Mouse (Mus musculus): ENCODE measurements around the gene Cep104. TPM values are rescaled to one million over a fixed set of nuclear protein-coding genes. Genes with fewer than 3 reads are reported as not detected.
A peak's percentile ranks its signal among the peaks of the same experiment; 100 is the strongest.

The Cep104 gene
- polyA plus RNA-seq, 1 experiment from 2014 or later, result 21.0 TPM

DNA sequence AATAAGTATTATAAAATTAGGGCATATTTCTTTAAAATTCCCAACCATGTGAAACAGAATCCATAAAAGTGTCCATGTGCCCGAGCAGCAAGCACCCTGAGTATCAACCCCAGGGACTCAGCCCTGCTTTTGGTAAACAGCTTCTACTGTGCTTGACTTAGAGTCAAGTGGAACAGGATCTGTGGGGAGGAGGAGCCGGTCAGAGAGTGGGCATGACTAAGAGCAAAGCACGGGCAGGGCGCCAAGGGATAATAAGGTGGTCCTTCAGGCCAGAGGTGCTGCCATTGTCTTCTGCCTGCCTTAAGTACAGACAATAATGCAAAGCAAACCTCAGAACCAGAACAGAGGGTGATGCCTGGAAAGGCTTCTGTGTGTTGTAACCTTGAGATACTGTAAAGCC, 32.8 kb downstream of the Cep104 start:
- H3K9ac ChIP-seq, result no peak overlapping the region
- no peak overlapping the region for H3K4me3 ChIP-seq
- no peaks in the 10 kb centered on the region for H3K9me3 ChIP-seq (replicated peaks)
- peaks cover 11% of the 10 kb centered on the region for H3K4me1 ChIP-seq
- H3K36me3 ChIP-seq, result peaks cover 46% of the 10 kb centered on the region
- H3K4me2 ChIP-seq (replicated peaks), result no peak overlapping the region
- no peak for ATAC-seq (ENCODE audit: low FRiP score)
- no peak overlapping the region for H3K27ac ChIP-seq
- no peaks in the 10 kb centered on the region for H3K27me3 ChIP-seq
- 85% methylated on average over 4 of the region's 4 CpGs for WGBS

DNA sequence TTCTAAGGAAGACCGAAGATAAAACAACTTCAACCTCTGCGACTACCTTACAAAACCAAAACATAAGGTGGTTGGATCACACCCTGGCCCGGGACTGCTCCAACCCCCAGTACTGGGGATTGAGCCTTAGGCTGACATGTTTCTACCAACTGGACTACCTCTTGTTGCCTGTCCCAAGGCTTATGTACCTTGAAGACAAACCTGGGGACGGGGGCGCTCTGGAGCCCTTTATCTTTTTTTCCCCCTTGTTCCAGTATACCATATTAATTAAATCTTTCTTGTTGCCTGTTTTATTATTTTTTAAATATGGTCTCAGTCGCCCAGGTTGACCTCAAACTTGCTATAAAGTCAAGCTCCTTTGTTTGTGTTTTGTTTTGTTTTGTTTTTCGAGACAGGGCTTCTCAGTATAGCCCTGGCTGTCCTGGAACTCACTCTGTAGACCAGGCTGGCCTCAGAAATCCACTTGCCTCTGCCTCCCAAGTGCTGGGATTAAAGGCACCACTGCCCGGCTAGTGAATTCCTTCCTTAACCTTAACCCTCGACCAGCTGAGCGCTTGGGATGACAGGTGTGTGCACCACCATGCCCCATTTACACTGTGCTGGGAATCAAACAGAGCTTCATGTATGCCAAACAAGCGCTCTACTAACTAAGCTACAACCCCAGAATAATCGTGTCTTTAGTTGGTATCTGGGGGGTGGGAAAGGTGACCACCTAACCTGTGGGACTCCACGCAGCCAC, 36.1 kb downstream of the Cep104 start:
- Histone ChIP-seq H3K4me1 (peaks cover 22% of the 10 kb centered on the region), H3K27me3 (no peaks in the 10 kb centered on the region), H3K9me3 (replicated peaks) (no peaks in the 10 kb centered on the region), H3K4me2 (replicated peaks) (peak overlapping the region; percentile 96), H3K4me3 (peak overlapping the region; percentile 100), H3K27ac (no peak overlapping the region), H3K36me3 (peaks cover 32% of the 10 kb centered on the region), H3K9ac (peak overlapping the region; percentile 96)
- ATAC-seq (ENCODE audit: low FRiP score), result peak; percentile 72
- WGBS, result 28% methylated on average over 13 of the region's 13 CpGs

DNA sequence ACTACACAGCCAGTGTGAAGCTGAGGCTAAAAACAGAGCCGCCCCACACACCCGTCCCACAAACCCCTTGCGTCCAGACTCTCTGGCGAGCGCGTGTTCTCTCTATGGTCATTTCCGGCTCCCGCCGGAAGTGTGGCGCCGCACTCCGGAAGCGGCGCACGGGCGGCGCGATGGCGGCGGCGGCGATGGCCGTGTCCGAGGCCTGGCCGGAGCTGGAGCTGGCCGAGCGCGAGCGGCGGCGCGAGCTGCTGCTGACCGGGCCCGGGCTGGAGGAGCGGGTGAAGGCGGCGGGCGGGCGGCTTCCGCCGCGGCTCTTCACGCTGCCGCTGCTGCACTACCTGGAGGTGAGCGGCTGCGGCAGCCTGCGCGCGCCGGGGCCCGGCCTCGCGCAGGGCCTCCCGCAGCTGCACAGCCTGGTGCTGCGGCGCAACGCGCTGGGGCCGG, 36.7 kb downstream of the Cep104 start, which contains the start of gene Lrrc47:
Gene Lrrc47, plus strand, starts transcription at position 86 of the 444 bp plus-strand sequence.
- WGBS, result under 1% methylated on average over 53 of the region's 59 CpGs

DNA sequence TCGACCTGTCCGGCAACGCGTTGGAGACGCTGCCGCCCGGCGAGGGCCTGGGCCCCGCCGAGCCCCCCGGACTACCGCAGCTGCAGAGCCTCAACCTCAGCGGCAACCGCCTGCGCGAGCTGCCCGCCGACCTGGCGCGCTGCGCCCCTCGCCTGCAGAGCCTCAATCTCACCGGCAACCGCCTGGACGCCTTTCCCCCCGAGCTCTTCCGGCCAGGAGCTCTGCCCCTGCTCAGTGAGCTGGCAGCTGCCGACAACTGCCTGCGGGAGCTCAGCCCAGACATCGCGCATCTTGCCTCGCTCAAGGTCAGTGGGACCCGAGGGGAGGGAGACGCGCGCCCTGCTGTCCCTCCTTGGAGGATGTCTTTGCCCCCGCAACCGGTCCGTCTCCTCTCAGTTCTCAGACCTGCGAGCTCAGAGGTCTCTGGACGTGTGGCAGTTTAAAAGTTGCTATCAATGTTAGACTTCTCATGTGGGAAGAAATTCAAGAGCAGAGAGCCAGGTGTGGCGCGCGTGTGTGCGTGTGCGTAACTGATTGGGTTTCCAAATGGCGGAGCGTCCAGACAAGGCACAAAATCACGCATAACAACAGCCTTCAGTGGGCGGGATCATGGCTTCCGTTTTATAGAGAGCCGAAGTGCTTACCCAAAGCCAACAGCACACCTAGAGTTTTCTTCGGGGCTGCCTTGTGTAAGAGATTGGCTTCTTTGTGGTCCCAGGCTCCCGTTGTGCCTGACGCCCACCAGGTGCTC, 37.3 kb downstream of the Cep104 start:
- no peaks in the 10 kb centered on the region for H3K9me3 ChIP-seq (replicated peaks)
- H3K4me1 ChIP-seq, result peaks cover 22% of the 10 kb centered on the region
- peak overlapping the region; percentile 96 for H3K4me2 ChIP-seq (replicated peaks)
- H3K27ac ChIP-seq, result peak overlapping the region; percentile 72
- H3K4me3 ChIP-seq, result peak overlapping the region; percentile 100
- WGBS, result 3% methylated on average over 55 of the region's 55 CpGs
- peaks cover 32% of the 10 kb centered on the region for H3K36me3 ChIP-seq
- peak overlapping the region; percentile 96 for H3K9ac ChIP-seq
- no peaks in the 10 kb centered on the region for H3K27me3 ChIP-seq
- ATAC-seq (ENCODE audit: low FRiP score), result no peak

More for the DNA sequence above, 36.7 kb downstream of the Cep104 start, which contains the start of gene Lrrc47:
- Histone ChIP-seq H3K4me2 (replicated peaks) (peak within 1 kb of the TSS; percentile 96), H3K9ac (peak within 1 kb of the TSS; percentile 96), H3K36me3 (peaks cover 32% of the 10 kb centered on the region), H3K4me3 (peak within 1 kb of the TSS; percentile 100), H3K27me3 (no peaks in the 10 kb centered on the region), H3K4me1 (peaks cover 22% of the 10 kb centered on the region), H3K9me3 (replicated peaks) (no peaks in the 10 kb centered on the region), H3K27ac (peak within 1 kb of the TSS; percentile 72)
- ATAC-seq (ENCODE audit: low FRiP score), result peak; percentile 92

DNA sequence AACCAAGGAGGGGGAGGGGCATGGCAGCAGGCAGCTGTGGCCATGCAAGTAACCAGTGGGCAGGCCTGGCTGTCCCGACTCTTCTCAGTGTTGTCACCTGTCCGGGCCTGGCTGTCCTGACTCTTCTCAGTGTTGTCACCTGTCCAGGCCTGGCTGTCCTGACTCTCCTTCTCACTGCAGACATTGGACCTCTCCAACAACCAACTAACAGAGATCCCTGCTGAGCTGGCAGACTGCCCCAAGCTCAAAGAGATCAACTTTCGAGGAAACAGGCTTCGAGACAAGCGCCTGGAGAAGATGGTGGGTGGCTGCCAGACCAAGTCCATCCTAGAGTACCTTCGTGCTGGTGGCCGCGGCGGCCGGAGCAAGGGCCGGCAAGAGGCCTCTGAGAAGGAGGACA, 40.5 kb downstream of the Cep104 start:
- Histone ChIP-seq H3K36me3 (peaks cover 62% of the 10 kb centered on the region), H3K27me3 (no peaks in the 10 kb centered on the region), H3K4me1 (peaks cover 22% of the 10 kb centered on the region), H3K4me3 (no peak overlapping the region), H3K9ac (no peak overlapping the region), H3K4me2 (replicated peaks) (no peak overlapping the region), H3K9me3 (replicated peaks) (no peaks in the 10 kb centered on the region), H3K27ac (no peak overlapping the region)
- ATAC-seq (ENCODE audit: low FRiP score), result no peak
- 89% methylated on average over 11 of the region's 11 CpGs for WGBS

DNA sequence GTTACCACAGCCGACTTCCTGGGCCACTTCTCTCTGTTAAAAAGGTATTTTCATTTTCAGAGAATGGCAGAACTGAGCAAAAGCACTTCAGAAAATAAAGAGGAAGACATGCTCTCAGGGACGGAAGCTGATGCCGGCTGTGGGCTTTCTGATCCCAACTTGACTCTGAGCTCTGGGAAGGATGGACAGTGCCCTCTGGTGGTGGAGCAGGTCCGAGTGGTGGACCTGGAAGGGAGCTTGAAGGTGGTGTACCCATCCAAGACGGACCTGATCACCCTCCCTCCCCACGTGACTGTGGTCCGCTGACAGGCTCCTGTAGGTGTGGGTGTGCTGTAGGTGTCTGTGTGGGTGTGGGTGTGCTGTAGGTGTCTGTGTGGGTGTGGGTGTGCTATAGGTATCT, 44.6 kb downstream of the Cep104 start:
- Histone ChIP-seq H3K4me1 (peaks cover 16% of the 10 kb centered on the region), H3K9me3 (replicated peaks) (no peaks in the 10 kb centered on the region), H3K4me2 (replicated peaks) (no peak overlapping the region), H3K4me3 (no peak overlapping the region), H3K36me3 (peaks cover 78% of the 10 kb centered on the region), H3K27me3 (peaks cover 12% of the 10 kb centered on the region), H3K9ac (no peak overlapping the region), H3K27ac (no peak overlapping the region)
- ATAC-seq (ENCODE audit: low FRiP score), result no peak
- 80% methylated on average over 7 of the region's 7 CpGs for WGBS

DNA sequence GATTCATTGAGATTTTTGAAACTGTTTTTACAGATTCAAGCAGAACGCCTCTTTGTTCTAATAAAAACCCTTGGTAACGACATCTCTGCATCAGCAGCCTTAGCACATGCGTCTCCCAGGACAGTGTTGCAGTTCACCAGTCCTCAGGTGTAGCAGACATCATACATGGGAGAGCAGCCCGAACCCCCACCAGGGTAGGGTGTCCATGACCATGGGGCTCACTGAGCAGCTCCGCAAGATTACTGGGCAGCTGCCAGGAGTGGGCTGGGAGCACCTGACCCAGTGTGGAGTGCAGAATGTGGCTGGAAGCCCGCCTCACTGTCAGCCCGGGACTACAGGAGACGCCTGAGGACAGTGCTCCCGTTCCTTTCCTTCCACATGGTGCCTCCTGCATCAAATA, 46.4 kb downstream of the Cep104 start:
- no peaks in the 10 kb centered on the region for H3K9me3 ChIP-seq (replicated peaks)
- H3K27ac ChIP-seq, result no peak overlapping the region
- no peak for ATAC-seq (ENCODE audit: low FRiP score)
- no peak overlapping the region for H3K4me2 ChIP-seq (replicated peaks)
- H3K27me3 ChIP-seq, result peaks cover 26% of the 10 kb centered on the region
- 93% methylated on average over 9 of the region's 9 CpGs for WGBS
- no peak overlapping the region for H3K9ac ChIP-seq
- peaks cover 59% of the 10 kb centered on the region for H3K36me3 ChIP-seq
- peaks cover 30% of the 10 kb centered on the region for H3K4me1 ChIP-seq
- no peak overlapping the region for H3K4me3 ChIP-seq

DNA sequence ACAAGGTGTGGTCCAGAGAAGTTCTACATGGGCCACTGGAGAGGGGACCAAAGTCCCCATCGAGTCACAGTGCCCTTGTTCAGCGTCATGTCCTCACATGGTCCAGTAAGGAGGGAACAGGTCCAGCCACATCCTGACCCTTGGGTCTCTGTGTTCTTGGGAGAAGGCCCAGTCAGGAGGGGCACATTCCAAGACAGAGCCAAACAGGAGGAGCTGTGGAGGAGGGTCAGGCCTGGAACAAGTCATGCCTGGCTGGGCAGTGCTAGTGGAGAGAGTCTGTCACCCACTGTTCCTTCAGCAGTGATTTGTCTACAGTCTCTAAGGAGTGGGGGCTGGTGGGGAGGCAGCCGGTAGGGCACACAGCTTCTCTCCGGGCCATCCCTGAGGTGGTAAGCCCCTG, 47.4 kb downstream of the Cep104 start:
- peaks cover 35% of the 10 kb centered on the region for H3K27me3 ChIP-seq
- H3K9ac ChIP-seq, result no peak overlapping the region
- H3K4me2 ChIP-seq (replicated peaks), result no peak overlapping the region
- no peak overlapping the region for H3K4me3 ChIP-seq
- peaks cover 31% of the 10 kb centered on the region for H3K4me1 ChIP-seq
- no peak for ATAC-seq (ENCODE audit: low FRiP score)
- H3K36me3 ChIP-seq, result peaks cover 50% of the 10 kb centered on the region
- no peak overlapping the region for H3K27ac ChIP-seq
- 72% methylated on average over 4 of the region's 4 CpGs for WGBS
- H3K9me3 ChIP-seq (replicated peaks), result no peaks in the 10 kb centered on the region

DNA sequence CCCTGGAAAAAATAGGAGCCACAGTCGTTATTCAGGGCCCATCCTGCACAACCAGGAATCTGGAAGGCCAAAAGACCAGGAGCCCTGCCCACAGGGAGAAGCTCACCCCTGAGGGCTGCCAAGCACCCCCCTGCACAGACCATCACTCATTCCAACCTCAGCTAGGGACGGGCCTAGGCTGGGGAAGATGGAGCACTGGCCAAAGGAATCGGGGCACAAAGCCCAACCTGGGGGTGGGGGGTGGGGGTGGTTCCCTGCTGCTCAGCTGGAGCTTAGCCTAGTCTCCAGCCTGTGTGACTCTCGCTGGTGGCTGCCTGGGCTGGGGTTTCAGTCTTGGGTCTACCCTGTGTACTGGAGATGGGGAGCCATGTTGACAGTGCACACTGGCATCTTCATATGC, 47.9 kb downstream of the Cep104 start:
- no peak overlapping the region for H3K27ac ChIP-seq
- H3K4me1 ChIP-seq, result peaks cover 31% of the 10 kb centered on the region
- ATAC-seq (ENCODE audit: low FRiP score), result no peak
- H3K9ac ChIP-seq, result no peak overlapping the region
- H3K4me3 ChIP-seq, result no peak overlapping the region
- H3K4me2 ChIP-seq (replicated peaks), result no peak overlapping the region
- no peaks in the 10 kb centered on the region for H3K9me3 ChIP-seq (replicated peaks)
- peaks cover 38% of the 10 kb centered on the region for H3K27me3 ChIP-seq
- peaks cover 45% of the 10 kb centered on the region for H3K36me3 ChIP-seq
- whole genome bisulfite sequencing, result 36% methylated on average over 4 of the region's 4 CpGs

DNA sequence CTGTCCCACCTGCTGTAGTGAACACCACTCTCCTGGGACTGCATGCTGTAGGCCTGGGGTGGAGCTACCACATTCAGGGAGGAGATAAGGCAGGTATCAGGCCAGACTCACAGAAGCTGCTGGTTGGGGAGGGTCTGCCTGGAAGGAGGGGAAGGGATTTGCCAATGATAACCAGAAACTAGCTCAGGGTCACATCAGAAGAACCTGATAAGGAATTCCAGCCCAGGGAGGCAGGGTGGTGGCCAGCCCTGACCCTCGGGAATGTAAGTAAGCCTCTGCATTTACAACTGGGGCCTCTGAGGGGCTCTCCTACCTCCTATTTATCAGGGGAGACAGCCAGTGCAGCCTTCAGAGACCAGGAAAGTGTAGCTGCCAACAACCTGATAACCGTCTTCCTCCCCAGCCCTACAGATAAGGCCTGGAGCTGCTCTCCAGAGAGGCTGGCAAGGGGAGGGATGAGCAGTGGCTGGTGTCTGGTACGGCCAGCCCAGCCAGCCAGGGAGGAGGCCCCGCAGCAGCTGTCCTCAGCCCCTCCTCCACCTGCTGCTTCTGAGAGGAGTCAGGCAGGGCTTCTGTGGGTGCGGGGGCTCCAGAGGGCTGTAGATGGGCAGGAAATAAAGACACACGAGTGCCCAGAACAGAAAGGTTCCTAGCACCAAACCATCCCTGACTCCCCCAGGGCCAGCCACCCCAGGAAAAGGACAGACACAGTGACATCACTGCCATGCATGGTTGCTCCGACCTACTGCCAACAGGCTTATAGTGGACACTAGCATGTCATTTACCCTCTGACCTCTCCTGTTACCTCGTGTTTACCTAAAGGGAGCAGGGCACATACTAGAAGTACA, 49.0 kb downstream of the Cep104 start:
- Histone ChIP-seq H3K27ac (no peak overlapping the region), H3K36me3 (peaks cover 34% of the 10 kb centered on the region), H3K9me3 (replicated peaks) (no peaks in the 10 kb centered on the region), H3K4me3 (no peak overlapping the region), H3K9ac (no peak overlapping the region), H3K27me3 (peaks cover 38% of the 10 kb centered on the region), H3K4me2 (replicated peaks) (no peak overlapping the region), H3K4me1 (peaks cover 31% of the 10 kb centered on the region)
- no peak for ATAC-seq (ENCODE audit: low FRiP score)
- 32% methylated on average over 8 of the region's 8 CpGs for WGBS

DNA sequence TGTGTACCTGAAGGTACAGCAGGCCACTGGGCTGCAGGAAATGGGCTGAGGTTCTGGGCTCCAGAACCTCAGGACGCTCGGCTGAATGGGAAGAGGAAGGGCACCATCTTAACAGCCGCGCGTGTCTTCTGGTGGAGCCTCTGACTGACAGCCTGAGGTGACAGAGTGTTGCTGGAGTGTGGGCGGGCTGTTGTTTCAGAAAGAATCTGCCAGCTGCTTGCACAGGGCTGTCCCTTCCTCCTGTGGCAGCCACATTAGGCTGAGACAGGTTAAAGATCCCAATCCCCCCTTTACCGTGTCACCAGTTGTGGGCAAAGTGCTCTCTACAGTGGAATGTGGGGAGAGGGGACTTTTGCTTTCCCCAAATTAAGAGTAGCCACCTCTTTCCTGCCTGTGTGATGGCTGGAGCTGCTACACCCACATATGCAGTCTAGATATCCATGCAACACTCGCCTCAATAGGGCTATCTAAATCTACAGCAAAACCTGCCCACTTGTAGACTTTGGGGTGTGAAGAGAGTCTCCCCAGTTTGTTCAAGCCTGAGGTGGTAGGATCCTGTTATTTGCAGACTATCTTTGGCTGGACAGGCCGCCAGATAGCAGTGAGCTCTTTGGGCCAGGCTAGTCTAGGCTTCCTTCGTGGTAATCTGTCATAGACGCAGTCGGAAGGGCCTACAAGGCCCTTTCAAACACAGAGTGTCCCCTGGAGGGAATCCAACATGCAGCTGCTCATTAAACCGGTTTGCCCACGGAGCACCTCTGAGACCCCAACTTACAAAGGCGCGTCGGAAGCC, 49.9 kb downstream of the Cep104 start:
- H3K4me3 ChIP-seq, result no peak overlapping the region

More for the DNA sequence above, 49.9 kb downstream of the Cep104 start:
- peaks cover 24% of the 10 kb centered on the region for H3K36me3 ChIP-seq
- peak overlapping the region; percentile 52 for H3K4me2 ChIP-seq (replicated peaks)
- ATAC-seq (ENCODE audit: low FRiP score), result no peak
- peaks cover 38% of the 10 kb centered on the region for H3K27me3 ChIP-seq
- H3K27ac ChIP-seq, result no peak overlapping the region
- no peak overlapping the region for H3K9ac ChIP-seq
- peaks cover 31% of the 10 kb centered on the region for H3K4me1 ChIP-seq
- WGBS, result 35% methylated on average over 17 of the region's 17 CpGs
- no peaks in the 10 kb centered on the region for H3K9me3 ChIP-seq (replicated peaks)
